Mouse (Mus musculus): Measurements from ENCODE around the gene Necab2. TPM values are rescaled to one million over a fixed set of nuclear protein-coding genes. Genes with fewer than 3 reads are reported as not detected.

Necab2 gene
- polyA plus RNA-seq, 1 experiment = not detected

GRCm38 (mm10) chr8:119412735-119413498 is 33.6 kb upstream of the Necab2 start:
- TF ChIP-seq TAL1 (IDR thresholded peaks at IDR 0.05; ENCODE audit: low read length) (no peak), GATA1 (IDR thresholded peaks at IDR 0.05; ENCODE audit: low read length) (no peak)
- H3K4me3 ChIP-seq (replicated peaks) = no peak overlapping the region
- no peaks in the 10 kb centered on the region for H3K9me3 ChIP-seq (ENCODE audit: control insufficient read depth, low read length)
- peaks cover 5% of the 10 kb centered on the region for H3K4me1 ChIP-seq (ENCODE audit: control insufficient read depth)
- peaks cover 27% of the 10 kb centered on the region for H3K36me3 ChIP-seq (ENCODE audit: control insufficient read depth)
- H3K27me3 ChIP-seq (ENCODE audit: control insufficient read depth) = no peaks in the 10 kb centered on the region

- Histone ChIP-seq H3K27me3 (ENCODE audit: control insufficient read depth) (no peaks in the 10 kb centered on the region), H3K36me3 (ENCODE audit: control insufficient read depth) (peaks cover 21% of the 10 kb centered on the region)
Observed at GRCm38 (mm10) chr8:119413605-119414004, 32.9 kb upstream of the Necab2 start.

GRCm38 (mm10) chr8:119420318-119420717 is 26.2 kb upstream of the Necab2 start:
- H3K9me3 ChIP-seq (ENCODE audit: control insufficient read depth, low read length) = no peaks in the 10 kb centered on the region
- no peaks in the 10 kb centered on the region for H3K27me3 ChIP-seq (ENCODE audit: control insufficient read depth)
- H3K4me3 ChIP-seq (replicated peaks) = no peak overlapping the region
- TF ChIP-seq TAL1 (IDR thresholded peaks at IDR 0.05; ENCODE audit: low read length) (no peak), GATA1 (IDR thresholded peaks at IDR 0.05; ENCODE audit: low read length) (no peak)
- H3K36me3 ChIP-seq (ENCODE audit: control insufficient read depth) = no peaks in the 10 kb centered on the region
- no peaks in the 10 kb centered on the region; the same call in 1 of the 2 replicates for H3K4me1 ChIP-seq (ENCODE audit: control insufficient read depth)

More at GRCm38 (mm10) chr8:119413605-119414004, 32.9 kb upstream of the Necab2 start:
- Histone ChIP-seq H3K4me3 (replicated peaks) (no peak overlapping the region), H3K9me3 (ENCODE audit: control insufficient read depth, low read length) (no peaks in the 10 kb centered on the region), H3K4me1 (ENCODE audit: control insufficient read depth) (peaks cover 5% of the 10 kb centered on the region)
- TF ChIP-seq TAL1 (IDR thresholded peaks at IDR 0.05; ENCODE audit: low read length) (no peak), GATA1 (IDR thresholded peaks at IDR 0.05; ENCODE audit: low read length) (no peak)

GRCm38 (mm10) chr8:119421603-119422122 is 24.9 kb upstream of the Necab2 start:
- Histone ChIP-seq H3K9me3 (ENCODE audit: control insufficient read depth, low read length) (no peaks in the 10 kb centered on the region), H3K27me3 (ENCODE audit: control insufficient read depth) (no peaks in the 10 kb centered on the region), H3K4me1 (ENCODE audit: control insufficient read depth) (no peaks in the 10 kb centered on the region; the same call in 1 of the 2 replicates), H3K4me3 (replicated peaks) (no peak overlapping the region), H3K36me3 (ENCODE audit: control insufficient read depth) (no peaks in the 10 kb centered on the region)
- TF ChIP-seq TAL1 (IDR thresholded peaks at IDR 0.05; ENCODE audit: low read length) (no peak), GATA1 (IDR thresholded peaks at IDR 0.05; ENCODE audit: low read length) (no peak)

- no peak overlapping the region for H3K4me3 ChIP-seq (replicated peaks)
- no peak for TF ChIP-seq TAL1 (IDR thresholded peaks at IDR 0.05; ENCODE audit: low read length)
- no peak for TF ChIP-seq GATA1 (IDR thresholded peaks at IDR 0.05; ENCODE audit: low read length)
- no peaks in the 10 kb centered on the region for H3K36me3 ChIP-seq (ENCODE audit: control insufficient read depth)
- H3K9me3 ChIP-seq (ENCODE audit: control insufficient read depth, low read length) = no peaks in the 10 kb centered on the region
- no peaks in the 10 kb centered on the region for H3K27me3 ChIP-seq (ENCODE audit: control insufficient read depth)
- H3K4me1 ChIP-seq (ENCODE audit: control insufficient read depth) = no peaks in the 10 kb centered on the region; the same call in 1 of the 2 replicates
Observed at GRCm38 (mm10) chr8:119422123-119422711, 24.3 kb upstream of the Necab2 start.

GRCm38 (mm10) chr8:119423631-119424141 is 22.8 kb upstream of the Necab2 start:
- Histone ChIP-seq H3K36me3 (ENCODE audit: control insufficient read depth) (no peaks in the 10 kb centered on the region), H3K27me3 (ENCODE audit: control insufficient read depth) (no peaks in the 10 kb centered on the region), H3K9me3 (ENCODE audit: control insufficient read depth, low read length) (no peaks in the 10 kb centered on the region), H3K4me3 (replicated peaks) (peak overlapping the region; percentile 6), H3K4me1 (ENCODE audit: control insufficient read depth) (no peaks in the 10 kb centered on the region; the same call in 1 of the 2 replicates)
- TF ChIP-seq TAL1 (IDR thresholded peaks at IDR 0.05; ENCODE audit: low read length) (no peak), GATA1 (IDR thresholded peaks at IDR 0.05; ENCODE audit: low read length) (no peak)

GRCm38 (mm10) chr8:119424199-119424733 is 22.3 kb upstream of the Necab2 start:
- Histone ChIP-seq H3K9me3 (ENCODE audit: control insufficient read depth, low read length) (no peaks in the 10 kb centered on the region), H3K4me1 (ENCODE audit: control insufficient read depth) (no peaks in the 10 kb centered on the region; the same call in 1 of the 2 replicates), H3K27me3 (ENCODE audit: control insufficient read depth) (no peaks in the 10 kb centered on the region), H3K4me3 (replicated peaks) (no peak overlapping the region), H3K36me3 (ENCODE audit: control insufficient read depth) (no peaks in the 10 kb centered on the region)
- TF ChIP-seq GATA1 (IDR thresholded peaks at IDR 0.05; ENCODE audit: low read length) = no peak
- TF ChIP-seq TAL1 (IDR thresholded peaks at IDR 0.05; ENCODE audit: low read length) = no peak

- Histone ChIP-seq H3K36me3 (ENCODE audit: control insufficient read depth) (no peaks in the 10 kb centered on the region), H3K9me3 (ENCODE audit: control insufficient read depth, low read length) (no peaks in the 10 kb centered on the region), H3K4me3 (replicated peaks) (no peak overlapping the region), H3K27me3 (ENCODE audit: control insufficient read depth) (no peaks in the 10 kb centered on the region), H3K4me1 (ENCODE audit: control insufficient read depth) (no peaks in the 10 kb centered on the region; the same call in 1 of the 2 replicates)
- no peak for TF ChIP-seq GATA1 (IDR thresholded peaks at IDR 0.05; ENCODE audit: low read length)
- no peak for TF ChIP-seq TAL1 (IDR thresholded peaks at IDR 0.05; ENCODE audit: low read length)
Observed at GRCm38 (mm10) chr8:119424740-119425139, 21.8 kb upstream of the Necab2 start.

GRCm38 (mm10) chr8:119425533-119425932 is 21.0 kb upstream of the Necab2 start:
- Histone ChIP-seq H3K36me3 (ENCODE audit: control insufficient read depth) (no peaks in the 10 kb centered on the region), H3K4me1 (ENCODE audit: control insufficient read depth) (no peaks in the 10 kb centered on the region; the same call in 1 of the 2 replicates), H3K27me3 (ENCODE audit: control insufficient read depth) (no peaks in the 10 kb centered on the region), H3K9me3 (ENCODE audit: control insufficient read depth, low read length) (no peaks in the 10 kb centered on the region), H3K4me3 (replicated peaks) (no peak overlapping the region)
- TF ChIP-seq GATA1 (IDR thresholded peaks at IDR 0.05; ENCODE audit: low read length) (no peak), TAL1 (IDR thresholded peaks at IDR 0.05; ENCODE audit: low read length) (no peak)
